Mouse (Mus musculus): ENCODE results near the gene Carmil1. TPM values are rescaled to one million over a fixed set of nuclear protein-coding genes. Genes with fewer than 3 reads are reported as not detected.

Carmil1 gene
- total RNA-seq, 2 experiments from 2014 or later = 25.3 to 33.3 TPM

- DNase-seq (ENCODE audit: low spot score in 2 of 2) = no peak
- intact Hi-C loops (cut with DNase I) = no loop called here
Observed at GRCm38 (mm10) chr13:24161105-24161504, 119.5 kb downstream of the Carmil1 start.

- DNase-seq (ENCODE audit: low spot score in 2 of 2) = no peak
- intact Hi-C loops (cut with DNase I) = no loop called here
Observed at GRCm38 (mm10) chr13:24159972-24160371, 120.6 kb downstream of the Carmil1 start.

GRCm38 (mm10) chr13:24159190-24159965 is 121.2 kb downstream of the Carmil1 start:
- DNase-seq (ENCODE audit: low spot score in 2 of 2) = no peak
- intact Hi-C loops (cut with DNase I) = no loop called here

GRCm38 (mm10) chr13:24157560-24158011 is 123.0 kb downstream of the Carmil1 start:
- DNase-seq (ENCODE audit: low spot score in 2 of 2) = peak in 1 of 2 experiments; percentile 32
- intact Hi-C loops (cut with DNase I) = no loop called here

- intact Hi-C loops (cut with DNase I) = no loop called here
- no peak for DNase-seq (ENCODE audit: low spot score in 2 of 2)
Observed at GRCm38 (mm10) chr13:24155190-24155589, 125.4 kb downstream of the Carmil1 start.

- intact Hi-C loops (cut with DNase I) = no loop called here
- no peak for DNase-seq (ENCODE audit: low spot score in 2 of 2)
Observed at GRCm38 (mm10) chr13:24154281-24155061, 126.1 kb downstream of the Carmil1 start.

- no peak for DNase-seq (ENCODE audit: low spot score in 2 of 2)
- intact Hi-C loops (cut with DNase I) = no loop called here
Observed at GRCm38 (mm10) chr13:24152610-24153009, 128.0 kb downstream of the Carmil1 start.

- DNase-seq (ENCODE audit: low spot score in 2 of 2) = no peak
- intact Hi-C loops (cut with DNase I) = no loop called here
Observed at GRCm38 (mm10) chr13:24151335-24151734, 129.3 kb downstream of the Carmil1 start.

- DNase-seq (ENCODE audit: low spot score in 2 of 2) = no peak
Observed at GRCm38 (mm10) chr13:24148549-24148948, 132.0 kb downstream of the Carmil1 start.

GRCm38 (mm10) chr13:24147006-24147405 is 133.6 kb downstream of the Carmil1 start:
- DNase-seq (ENCODE audit: low spot score in 2 of 2) = no peak
- intact Hi-C loops (cut with DNase I) = no loop called here

More at GRCm38 (mm10) chr13:24148549-24148948, 132.0 kb downstream of the Carmil1 start:
- intact Hi-C loops (cut with DNase I) = no loop called here

GRCm38 (mm10) chr13:24146541-24146940 is 134.1 kb downstream of the Carmil1 start:
- DNase-seq (ENCODE audit: low spot score in 2 of 2) = no peak
- intact Hi-C loops (cut with DNase I) = no loop called here

- intact Hi-C loops (cut with DNase I) = no loop called here
- no peak for DNase-seq (ENCODE audit: low spot score in 2 of 2)
Observed at GRCm38 (mm10) chr13:24144858-24145257, 135.7 kb downstream of the Carmil1 start.

- intact Hi-C loops (cut with DNase I) = no loop called here
- DNase-seq (ENCODE audit: low spot score in 2 of 2) = no peak
Observed at GRCm38 (mm10) chr13:24144141-24144540, 136.5 kb downstream of the Carmil1 start.

- no peak for DNase-seq (ENCODE audit: low spot score in 2 of 2)
Observed at GRCm38 (mm10) chr13:24136836-24137235, 143.8 kb downstream of the Carmil1 start.

GRCm38 (mm10) chr13:24135282-24136230 is 145.0 kb downstream of the Carmil1 start:
- intact Hi-C loops (cut with DNase I) = no loop called here
- DNase-seq (ENCODE audit: low spot score in 2 of 2) = peak; percentile 33 to 47

More at GRCm38 (mm10) chr13:24136836-24137235, 143.8 kb downstream of the Carmil1 start:
- intact Hi-C loops (cut with DNase I) = no loop called here

- intact Hi-C loops (cut with DNase I) = no loop called here
- DNase-seq (ENCODE audit: low spot score in 2 of 2) = no peak
Observed at GRCm38 (mm10) chr13:24132866-24133265, 147.7 kb downstream of the Carmil1 start.

- intact Hi-C loops (cut with DNase I) = no loop called here
- DNase-seq (ENCODE audit: low spot score in 2 of 2) = no peak
Observed at GRCm38 (mm10) chr13:24131319-24131718, 149.3 kb downstream of the Carmil1 start.

GRCm38 (mm10) chr13:24130741-24131140 is 149.9 kb downstream of the Carmil1 start:
- no peak for DNase-seq (ENCODE audit: low spot score in 2 of 2)

GRCm38 (mm10) chr13:24128731-24129130 is 151.9 kb downstream of the Carmil1 start:
- intact Hi-C loops (cut with DNase I) = no loop called here
- no peak for DNase-seq (ENCODE audit: low spot score in 2 of 2)

More at GRCm38 (mm10) chr13:24130741-24131140, 149.9 kb downstream of the Carmil1 start:
- intact Hi-C loops (cut with DNase I) = no loop called here

Data from left cerebral cortex, postnatal 36 days (tissue).